Mouse (Mus musculus) hematopoietic stem cell, adult 5-6 weeks (primary cell): ENCODE measurements around the gene Pdia4. TPM values are rescaled to one million over a fixed set of nuclear protein-coding genes. Genes with fewer than 3 reads are reported as not detected.

ENCODE experiments used
- total RNA-seq: library from RNA; stranded (forward); fragments of 172-1452, 232-1000 nt; gene quantifications from 2 replicates; pipeline ENCODE4 v1.2.3, GENCODE M21; 2017

Gene Pdia4
- total RNA-seq, 1 experiment from 2014 or later: 205 TPM

Other genes starting within 250 kb of the Pdia4 start
- gene Ezh2, start 218.1 kb downstream of the Pdia4 start, total RNA-seq: 117 and 179 TPM in 2 replicates
- gene Zfp786, start 17.4 kb upstream of the Pdia4 start, total RNA-seq: 1.1 TPM in 2 replicates
- gene Zfp398, start 22.2 kb upstream of the Pdia4 start, total RNA-seq: 21.6 and 24.5 TPM in 2 replicates
- 14.5 and 16.9 TPM in 2 replicates for gene Zfp282, start 63.8 kb upstream of the Pdia4 start, total RNA-seq
- 12.7 and 14.3 TPM in 2 replicates for gene Zfp212, start 107.0 kb upstream of the Pdia4 start, total RNA-seq
- 7.3 and 10.7 TPM in 2 replicates for gene Zfp956, start 140.0 kb upstream of the Pdia4 start, total RNA-seq
- 16.2 and 34.6 TPM in 2 replicates for gene Zfp777, start 235.5 kb upstream of the Pdia4 start, total RNA-seq